In the genomic region with DNA sequence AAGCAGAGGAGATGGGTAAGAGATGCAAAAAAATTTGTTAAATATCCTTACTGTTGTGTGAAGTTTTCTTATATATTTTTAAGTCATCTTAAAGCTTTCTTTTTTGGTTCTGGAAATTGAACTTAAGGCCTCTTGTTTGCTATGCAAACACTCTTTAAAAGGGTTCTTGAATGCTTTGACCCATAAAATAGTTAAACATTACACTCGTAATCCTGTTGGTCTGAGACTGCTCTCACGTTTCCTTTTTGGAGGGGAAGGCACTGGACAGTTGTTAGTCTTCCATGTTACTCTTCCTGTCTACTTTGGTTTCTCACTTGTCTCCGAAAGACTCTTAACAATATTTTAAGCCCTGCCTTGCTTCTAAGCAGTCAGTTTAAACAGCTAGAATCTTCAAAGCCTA, we compare ENCODE assay signal across 8 mouse cellular contexts. TPM values are rescaled to one million over a fixed set of nuclear protein-coding genes. Genes with fewer than 3 reads are reported as not detected.
DNase-seq lines count a peak whose midpoint lies in the region; ATAC-seq and TF ChIP-seq lines count a peak whose summit lies in the region.

No protein-coding gene starts in this region.

- H3K27ac ChIP-seq in heart, embryonic 15.5 days: no peak overlapping the region
- H3K27ac ChIP-seq in hindbrain, embryonic 15.5 days (replicated peaks): no peak overlapping the region
- H3K27ac ChIP-seq in liver, postnatal 0 days (ENCODE audit: low read depth): peak overlapping the region; percentile 99

- H3K4me3 ChIP-seq in heart, embryonic 15.5 days: peak overlapping the region; percentile 22; the same call in 1 of the 2 replicates
- H3K4me3 ChIP-seq in E14TG2a.4 (replicated peaks; ENCODE audit: low read length): peak overlapping the region; percentile 93; the same call in 1 of the 2 replicates
- H3K4me3 ChIP-seq in hindbrain, embryonic 15.5 days: peak overlapping the region; percentile 76; the same call in 1 of the 2 replicates
- peak overlapping the region; percentile 96; the same call in 1 of the 2 replicates for H3K4me3 ChIP-seq in liver, postnatal 0 days (ENCODE audit: low read depth, low read length)

- TF ChIP-seq EP300 in liver, postnatal 0 days (IDR thresholded peaks at IDR 0.05; ENCODE audit: low read depth): no peak

- no peaks in the 10 kb centered on the region for H3K9me3 ChIP-seq in heart, embryonic 15.5 days (replicated peaks)
- H3K9me3 ChIP-seq in E14TG2a.4 (ENCODE audit: low read length): no peaks in the 10 kb centered on the region
- H3K9me3 ChIP-seq in hindbrain, embryonic 15.5 days: no peaks in the 10 kb centered on the region
- H3K9me3 ChIP-seq in liver, postnatal 0 days (ENCODE audit: low read length): no peaks in the 10 kb centered on the region

- H3K36me3 ChIP-seq in heart, embryonic 15.5 days: peaks cover 8% of the 10 kb centered on the region; the same call in 1 of the 2 replicates
- H3K36me3 ChIP-seq in E14TG2a.4 (ENCODE audit: insufficient read depth, low read length): peaks cover 20% of the 10 kb centered on the region
- peaks cover 8% of the 10 kb centered on the region for H3K36me3 ChIP-seq in hindbrain, embryonic 15.5 days
- peaks cover 11% of the 10 kb centered on the region for H3K36me3 ChIP-seq in liver, postnatal 0 days (replicated peaks; ENCODE audit: insufficient read depth, low read length)

- no peak overlapping the region for H3K9ac ChIP-seq in heart, embryonic 15.5 days
- H3K9ac ChIP-seq in hindbrain, embryonic 15.5 days: no peak overlapping the region
- H3K9ac ChIP-seq in liver, postnatal 0 days (replicated peaks): peak overlapping the region; percentile 48

- WGBS in heart, embryonic 15.5 days: 33% methylated on average over 3 of the region's 3 CpGs
- 33% methylated on average over 3 of the region's 3 CpGs for WGBS in hindbrain, embryonic 15.5 days
- WGBS in liver, postnatal 0 days (ENCODE audit: insufficient replicate concordance): 32% methylated on average over 3 of the region's 3 CpGs

- TF ChIP-seq CTCF in E14TG2a.4 (conservative IDR thresholded peaks at IDR 0.05; ENCODE audit: low read length): no peak
- no peak for TF ChIP-seq CTCF in liver, postnatal 0 days (IDR thresholded peaks at IDR 0.05; ENCODE audit: low read depth)

- H3K27me3 ChIP-seq in heart, embryonic 15.5 days: no peaks in the 10 kb centered on the region
- no peaks in the 10 kb centered on the region for H3K27me3 ChIP-seq in E14TG2a.4 (ENCODE audit: insufficient read depth, low read length)
- no peaks in the 10 kb centered on the region for H3K27me3 ChIP-seq in hindbrain, embryonic 15.5 days
- H3K27me3 ChIP-seq in liver, postnatal 0 days (ENCODE audit: insufficient read depth, low read length): no peaks in the 10 kb centered on the region

- intact Hi-C loops in heart, postnatal 14 days (cut with DNase I): loop anchor here (5.0 kb wide), 1 partner anchor 173 kb away; no protein-coding TSS in a partner anchor

- no peak for DNase-seq in heart, postnatal 14 days
- DNase-seq in liver, postnatal 0 days: no peak
- no peak for DNase-seq in layer of hippocampus, adult 11-12 months (ENCODE audit: low spot score)
- DNase-seq in embryo, embryonic 9.5 days (ENCODE audit: extremely low spot score): no peak

- peaks cover 11% of the 10 kb centered on the region for H3K4me1 ChIP-seq in heart, embryonic 15.5 days (replicated peaks)
- H3K4me1 ChIP-seq in E14TG2a.4 (replicated peaks; ENCODE audit: low read depth, low read length): peaks cover 32% of the 10 kb centered on the region
- H3K4me1 ChIP-seq in hindbrain, embryonic 15.5 days (replicated peaks): peaks cover 24% of the 10 kb centered on the region
- H3K4me1 ChIP-seq in liver, postnatal 0 days (ENCODE audit: insufficient read depth): peaks cover 27% of the 10 kb centered on the region

- ATAC-seq in heart, embryonic 15.5 days (replicated peaks; ENCODE audit: insufficient number of reproducible peaks, insufficient read depth, low FRiP score, low read depth): no peak
- ATAC-seq in hindbrain, embryonic 15.5 days (ENCODE audit: low FRiP score, low read depth): no peak
- ATAC-seq in liver, postnatal 0 days: no peak
- no peak for ATAC-seq in activated CD4-positive, CD25-positive, alpha-beta regulatory T cell, adult 4 months

- H3K4me2 ChIP-seq in heart, embryonic 15.5 days: peak overlapping the region; percentile 41; the same call in 1 of the 2 replicates
- peak overlapping the region; percentile 55 for H3K4me2 ChIP-seq in hindbrain, embryonic 15.5 days
- H3K4me2 ChIP-seq in liver, postnatal 0 days (ENCODE audit: low read depth, low read length): peak overlapping the region; percentile 86

RNA-seq across cellular contexts. Expression of a gene that starts 1.4 kb away (rescaled TPM):
- polyA plus RNA-seq in heart, embryonic 15.5 days (2015; fragmentation: Nextera tagmentation; extraction: Ambion mirVana): 29.0 and 32.9 TPM in 2 replicates
- total RNA-seq in heart, postnatal 14 days (2021): 10 to 100 TPM; 20.1 to 21.4 TPM
- 46.2 TPM in 2 replicates for polyA plus RNA-seq in hindbrain, embryonic 15.5 days (2015; fragmentation: Nextera tagmentation; extraction: Ambion mirVana)
- 59.4 and 64.1 TPM in 2 replicates for polyA plus RNA-seq in liver, postnatal 0 days (2015; fragmentation: Nextera tagmentation; extraction: Ambion mirVana)
- polyA plus RNA-seq in activated CD4-positive, CD25-positive, alpha-beta regulatory T cell, adult 4 months (2017; shearing (Covaris generic)): 100 to 1,000 TPM; 108 to 110 TPM

RNA-seq across cellular contexts. Expression of a gene that starts 1.4 kb away (rescaled TPM):
- 60.0 and 70.3 TPM in 2 replicates for polyA plus RNA-seq in heart, embryonic 15.5 days (2015; fragmentation: Nextera tagmentation; extraction: Ambion mirVana)
- 10 to 100 TPM; 82.1 to 92.4 TPM for total RNA-seq in heart, postnatal 14 days (2021)
- polyA plus RNA-seq in hindbrain, embryonic 15.5 days (2015; fragmentation: Nextera tagmentation; extraction: Ambion mirVana): 63.6 and 71.4 TPM in 2 replicates
- polyA plus RNA-seq in liver, postnatal 0 days (2015; fragmentation: Nextera tagmentation; extraction: Ambion mirVana): 76.4 and 79.1 TPM in 2 replicates
- 10 to 100 TPM; 43.0 to 48.1 TPM for polyA plus RNA-seq in activated CD4-positive, CD25-positive, alpha-beta regulatory T cell, adult 4 months (2017; shearing (Covaris generic))

Comparison
In these comparisons a context has a peak if more than half of its experiments do, and no peak if none do; other contexts are left out.
1. H3K4me3 ChIP-seq: peak in every context shown above with its lines; median percentile 96 in liver, postnatal 0 days; 93 in E14TG2a.4; 76 in hindbrain, embryonic 15.5 days; 22 in heart, embryonic 15.5 days.